Mouse (Mus musculus) cortical plate, adult 2 months (tissue): ENCODE results near the gene Nkx1-1. TPM values are rescaled to one million over a fixed set of nuclear protein-coding genes. Genes with fewer than 3 reads are reported as not detected.

Experiments
- H3K27ac ChIP-seq: fragments of 200-500 bp; 2 replicates; pipeline ENCODE4 v1.5.1; 2012; ENCODE audit warnings: low read length, control low read depth, inconsistent platforms; ENCODE audit not compliant: insufficient read depth
- H3K4me1 ChIP-seq: fragments of 200-500 bp; 2 replicates; pipeline ENCODE4 v1.6.1; 2011; ENCODE audit warnings: low read length; ENCODE audit not compliant: control insufficient read depth, insufficient read depth
- H3K4me3 ChIP-seq: fragments of 200-500 bp; 2 replicates; pipeline ENCODE4 v1.5.1; 2011; ENCODE audit warnings: mild to moderate bottlenecking, low read length, control low read depth; ENCODE audit not compliant: insufficient read depth
- CTCF ChIP-seq: fragments of 200-500 bp; IDR thresholded peaks from 2 replicates; pipeline ENCODE4 v1.5.1; 2011; ENCODE audit warnings: mild to moderate bottlenecking, control low read depth, low read length; ENCODE audit not compliant: insufficient read depth; ENCODE audit errors: extremely low read depth
- POLR2A ChIP-seq: fragments of 200-500 bp; IDR thresholded peaks from 2 replicates; pipeline ENCODE4 v1.6.1; 2011; ENCODE audit warnings: mild to moderate bottlenecking, low read length, control low read depth; ENCODE audit not compliant: insufficient read depth; ENCODE audit errors: extremely low read depth
- polyA plus RNA-seq: library from polyadenylated mRNA; depleted of rRNA; stranded (reverse); fragments of >200 nt; gene quantifications from 2 replicates; pipeline ENCODE4 v1.2.3, GENCODE M21; 2012; rRNA removed

Gene Nkx1-1
- polyA plus RNA-seq, result not detected in 2 replicates

DNA sequence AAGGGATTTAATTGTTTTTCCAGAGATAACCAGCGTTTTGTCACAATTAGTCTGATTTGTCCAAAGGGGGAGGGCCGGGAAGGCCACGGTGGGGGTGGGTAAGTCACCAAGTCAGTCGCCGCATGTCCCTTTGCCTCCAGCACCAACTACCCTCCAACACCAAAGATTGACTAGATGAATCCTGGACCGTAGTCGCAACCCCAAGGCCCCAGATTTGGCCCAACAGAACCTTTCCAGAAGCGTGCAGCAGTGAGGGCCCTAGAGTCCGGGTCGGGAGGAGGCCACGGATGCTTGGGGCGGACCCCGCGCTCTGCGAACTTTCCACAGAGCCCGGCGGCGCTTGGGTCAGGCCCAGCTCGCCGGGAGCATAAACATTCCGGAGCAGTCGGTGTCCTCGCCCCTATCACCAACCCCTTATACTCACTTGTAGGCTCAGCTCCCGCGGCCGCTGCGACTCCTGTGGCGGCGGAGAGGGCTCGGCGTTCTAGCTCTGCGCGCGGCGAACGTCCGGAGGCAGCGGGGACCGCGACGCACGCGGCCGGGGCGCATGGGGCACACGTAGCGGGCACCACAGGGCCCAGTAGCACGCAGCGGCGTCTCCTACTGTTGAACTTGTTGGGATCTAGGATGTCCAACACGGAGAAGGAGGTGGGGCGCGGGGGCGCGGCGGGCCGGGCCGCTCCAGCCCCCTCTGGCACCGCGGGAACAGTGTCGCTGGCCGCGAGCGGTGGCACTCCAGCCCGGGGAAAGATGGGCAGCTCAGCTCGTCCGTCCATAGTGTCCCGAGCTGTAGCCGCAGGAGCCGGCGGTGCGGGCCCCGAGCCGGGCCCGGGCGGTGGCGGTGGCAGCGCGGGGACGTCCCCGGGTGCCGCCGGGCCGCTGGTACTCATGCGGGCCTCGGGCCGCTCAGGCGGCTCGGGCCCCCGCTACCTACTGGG lies at the start of gene Nkx1-1:
Gene Nkx1-1, minus strand, starts transcription at position 776 of the 938 bp plus-strand sequence.
- TF ChIP-seq POLR2A (no peak), CTCF (no peak)
- no peak within 1 kb of the TSS for H3K27ac ChIP-seq
- H3K4me3 ChIP-seq, result no peak within 1 kb of the TSS
- H3K4me1 ChIP-seq, result no peaks in the 10 kb centered on the region

DNA sequence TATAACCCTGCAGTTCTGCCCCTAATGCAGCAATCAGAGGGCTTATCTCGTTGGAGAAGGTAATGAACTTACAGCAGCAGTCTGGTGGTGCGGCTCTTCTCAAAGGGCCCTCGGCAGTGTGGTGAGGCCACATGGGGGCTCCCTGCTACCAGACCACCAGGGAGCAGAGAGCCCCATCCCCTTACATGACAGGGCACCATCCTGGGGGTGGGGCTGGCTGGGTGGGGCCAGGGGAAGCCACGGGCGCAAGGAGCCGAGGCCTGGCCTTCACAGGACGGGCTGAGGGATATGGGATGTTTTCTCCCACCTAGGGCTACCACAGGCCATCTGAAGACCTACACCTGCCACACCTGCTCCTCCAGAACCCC lies 47.5 kb upstream of the Nkx1-1 start:
- no peak for TF ChIP-seq CTCF
- no peak for TF ChIP-seq POLR2A
- no peak overlapping the region for H3K4me3 ChIP-seq
- no peak overlapping the region for H3K27ac ChIP-seq
- H3K4me1 ChIP-seq, result no peaks in the 10 kb centered on the region

DNA sequence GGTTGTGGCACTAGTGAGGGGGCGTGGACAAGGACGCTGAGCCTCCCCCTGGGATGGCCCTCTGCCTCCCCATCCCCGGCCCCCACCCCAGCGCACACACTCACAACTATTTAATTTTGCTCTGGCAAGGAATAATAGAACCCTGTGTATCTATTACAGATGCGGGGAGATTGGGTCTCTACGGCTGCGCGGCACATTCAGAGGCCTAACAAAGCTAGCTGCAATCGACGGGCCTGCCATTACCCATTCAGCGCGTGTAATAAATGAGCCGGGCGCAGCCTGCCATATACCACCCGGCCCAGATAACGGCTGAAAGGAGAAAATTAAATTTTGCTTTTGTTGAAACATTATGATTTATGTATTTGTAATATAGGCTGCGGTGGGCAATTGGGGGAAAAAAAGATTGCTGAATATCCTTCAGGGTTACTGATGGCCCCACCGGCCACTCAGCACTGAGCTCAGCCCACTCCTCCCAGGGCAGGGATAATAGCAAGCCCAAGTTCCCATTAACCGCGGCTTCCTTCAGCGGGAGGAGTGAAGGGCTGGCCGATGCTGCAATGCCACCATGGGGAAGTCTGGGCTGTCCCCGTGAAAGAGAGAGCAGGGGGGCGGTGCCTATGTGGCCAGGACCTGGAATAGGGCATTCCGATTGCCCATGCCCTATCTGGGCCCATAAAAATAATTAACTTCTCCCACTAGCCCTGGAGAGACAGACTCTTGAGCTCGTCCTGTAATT lies 47.0 kb upstream of the Nkx1-1 start:
- TF ChIP-seq POLR2A (no peak), CTCF (no peak)
- H3K27ac ChIP-seq, result no peak overlapping the region
- no peaks in the 10 kb centered on the region for H3K4me1 ChIP-seq
- H3K4me3 ChIP-seq, result no peak overlapping the region

DNA sequence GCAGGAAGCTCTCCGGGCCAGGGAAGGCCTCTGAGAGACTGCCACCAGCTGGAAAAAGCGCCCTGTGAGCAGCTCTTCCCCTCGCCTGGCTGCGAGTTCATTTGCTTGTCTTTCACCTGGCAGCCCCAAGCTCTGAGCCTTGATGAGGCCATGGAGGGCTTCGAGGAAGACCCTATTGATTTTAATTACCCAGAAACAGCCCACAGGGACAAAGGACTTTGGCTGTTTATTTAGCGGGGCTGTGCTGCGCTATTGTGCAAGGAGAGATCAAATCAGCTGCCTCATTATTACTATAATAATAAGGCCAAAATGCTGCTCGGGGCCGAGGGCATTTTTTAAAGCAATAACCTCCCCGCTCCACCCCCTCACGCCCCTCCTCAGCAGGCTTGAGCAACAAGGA lies 31.7 kb upstream of the Nkx1-1 start:
- Histone ChIP-seq H3K4me3 (no peak overlapping the region), H3K27ac (no peak overlapping the region), H3K4me1 (no peaks in the 10 kb centered on the region)
- no peak for TF ChIP-seq CTCF
- no peak for TF ChIP-seq POLR2A

DNA sequence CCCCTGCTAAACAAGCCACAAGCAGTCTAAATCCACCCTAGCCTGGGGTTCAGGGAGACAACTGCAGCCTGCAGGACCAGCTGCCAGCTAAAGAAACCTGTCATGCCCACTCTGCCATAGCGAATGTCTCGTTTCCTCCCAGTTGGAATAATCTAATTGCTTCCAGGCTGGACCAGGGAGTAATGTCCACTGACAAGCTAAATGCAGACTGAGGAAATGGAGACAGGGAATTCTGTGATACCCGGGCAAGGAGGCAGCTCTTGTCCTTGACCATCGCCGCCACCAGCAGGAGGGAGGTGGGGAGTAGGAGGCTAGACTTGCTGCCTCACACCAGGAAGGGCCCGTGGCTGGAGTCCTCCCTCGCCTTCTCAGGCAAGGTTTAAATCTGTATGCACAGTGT lies 30.6 kb upstream of the Nkx1-1 start:
- no peak overlapping the region for H3K4me3 ChIP-seq
- no peak for TF ChIP-seq CTCF
- TF ChIP-seq POLR2A, result no peak
- H3K27ac ChIP-seq, result no peak overlapping the region
- no peaks in the 10 kb centered on the region for H3K4me1 ChIP-seq

DNA sequence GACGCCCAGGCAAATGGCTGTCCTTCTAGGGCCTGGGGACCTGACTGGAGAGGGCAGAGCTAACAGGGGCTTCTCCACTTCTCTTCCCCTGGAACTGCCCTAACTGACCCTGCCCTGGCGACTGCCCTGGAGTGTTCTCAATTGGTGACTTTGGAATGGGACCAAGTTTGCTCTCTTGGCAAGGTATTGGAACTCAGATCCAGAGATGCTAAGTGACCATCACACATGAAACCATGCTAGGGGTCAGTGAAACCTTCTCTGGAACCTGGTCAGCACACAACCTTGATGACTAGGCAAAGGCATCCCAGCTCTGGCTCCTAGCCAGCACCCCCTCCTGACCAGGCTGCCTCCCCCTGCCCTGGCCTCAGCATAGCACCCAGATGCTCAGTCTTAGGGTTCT lies 25.3 kb upstream of the Nkx1-1 start:
- Histone ChIP-seq H3K4me3 (no peak overlapping the region), H3K27ac (no peak overlapping the region), H3K4me1 (no peaks in the 10 kb centered on the region)
- TF ChIP-seq POLR2A, result no peak
- no peak for TF ChIP-seq CTCF

DNA sequence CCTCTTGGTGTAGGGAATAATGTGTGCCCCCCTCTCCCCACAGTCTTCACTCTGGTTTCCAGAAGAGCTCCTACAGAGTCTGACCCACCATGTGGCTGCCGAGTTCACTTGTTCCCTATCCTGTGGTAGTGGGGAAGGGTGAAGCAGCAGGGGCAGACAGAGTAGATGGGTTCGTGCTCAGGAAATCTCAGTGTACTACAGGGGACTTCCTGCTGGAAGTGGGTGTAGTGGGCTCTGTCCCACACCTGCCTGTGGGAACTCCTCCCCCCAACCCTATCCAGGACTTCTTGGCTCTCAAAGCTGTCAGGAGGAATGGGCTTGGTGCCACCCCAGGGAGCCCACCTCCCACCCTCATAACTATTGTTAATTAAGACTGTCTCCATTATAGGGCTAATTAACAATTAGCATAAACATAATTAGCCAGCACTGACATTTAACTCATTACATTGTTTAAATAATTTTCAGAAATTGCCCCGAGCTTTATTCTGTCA lies 24.4 kb upstream of the Nkx1-1 start:
- Histone ChIP-seq H3K4me3 (no peak overlapping the region), H3K4me1 (no peaks in the 10 kb centered on the region), H3K27ac (no peak overlapping the region)
- TF ChIP-seq POLR2A (no peak), CTCF (no peak)

DNA sequence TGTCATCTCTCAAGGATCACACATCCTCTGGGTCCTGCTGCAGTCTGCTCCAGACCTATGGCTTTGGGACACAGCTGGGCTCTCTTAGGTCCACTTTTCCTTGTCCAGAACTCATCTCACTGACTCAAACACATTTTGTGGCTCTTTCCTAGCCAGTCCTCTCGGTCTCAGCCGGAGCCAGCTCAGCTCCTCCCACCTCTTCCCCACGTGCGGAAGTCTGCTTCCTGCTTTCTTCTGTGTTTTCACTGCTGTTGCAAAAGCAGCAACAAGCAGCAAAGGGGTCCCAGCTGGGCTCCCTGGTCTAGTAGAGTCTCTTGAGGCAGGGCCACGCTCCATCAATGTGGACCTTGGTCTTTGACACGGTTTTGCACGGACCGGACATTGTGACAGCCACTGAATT lies 22.0 kb upstream of the Nkx1-1 start:
- TF ChIP-seq POLR2A, result no peak
- no peak for TF ChIP-seq CTCF
- H3K27ac ChIP-seq, result no peak overlapping the region
- H3K4me1 ChIP-seq, result no peaks in the 10 kb centered on the region
- no peak overlapping the region for H3K4me3 ChIP-seq

DNA sequence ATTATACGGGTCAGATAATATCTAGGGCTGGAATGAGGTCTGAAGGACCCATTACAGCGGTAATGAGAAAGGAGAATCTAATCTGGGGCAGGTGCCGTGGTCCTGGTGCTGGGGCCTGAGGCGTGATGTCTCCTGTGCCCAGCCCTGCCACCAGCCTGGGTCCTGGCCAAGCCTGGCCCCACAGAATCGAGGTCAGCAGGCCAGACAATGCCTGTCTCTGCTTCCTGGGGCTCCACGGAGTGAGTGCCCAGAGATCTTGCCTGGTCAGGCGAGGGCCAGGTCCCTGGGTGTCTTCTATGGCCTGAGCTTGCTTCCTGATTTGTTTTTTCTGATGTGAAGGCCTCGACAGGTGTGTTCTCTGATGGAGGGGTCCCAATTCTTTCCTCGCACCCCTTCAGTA lies 10.0 kb upstream of the Nkx1-1 start:
- no peak overlapping the region; the same call in 1 of the 2 replicates for H3K4me3 ChIP-seq
- no peaks in the 10 kb centered on the region for H3K4me1 ChIP-seq
- no peak overlapping the region for H3K27ac ChIP-seq
- TF ChIP-seq CTCF (no peak), POLR2A (no peak)
